Mouse (Mus musculus): ENCODE data around the gene Smad3.

Smad3 gene

GRCm38 (mm10) chr9:63745821-63746632 is 11.8 kb downstream of the Smad3 start:
- DNase-seq (ENCODE audit: low spot score), result no peak

DNA sequence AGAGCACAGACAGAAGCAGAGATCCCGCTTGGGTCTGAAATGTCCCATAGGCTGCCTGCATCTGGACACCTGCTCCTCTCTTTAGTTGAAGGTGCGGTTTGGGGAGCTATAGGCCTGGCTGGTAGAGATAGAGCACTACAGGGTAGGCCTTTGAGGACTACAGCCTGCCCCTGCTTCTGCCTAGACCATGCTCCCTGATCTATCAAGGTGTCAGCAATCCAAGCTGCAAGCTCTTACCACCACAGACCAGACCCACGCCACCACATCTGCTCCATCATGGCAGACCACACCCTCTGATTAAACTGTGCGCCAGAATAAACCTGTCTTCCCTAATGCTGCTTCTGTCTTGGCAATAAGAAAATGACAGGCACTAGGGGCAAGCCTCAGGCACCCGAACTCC is 13.2 kb downstream of the Smad3 start:
- no peak for DNase-seq (ENCODE audit: low spot score)

DNA sequence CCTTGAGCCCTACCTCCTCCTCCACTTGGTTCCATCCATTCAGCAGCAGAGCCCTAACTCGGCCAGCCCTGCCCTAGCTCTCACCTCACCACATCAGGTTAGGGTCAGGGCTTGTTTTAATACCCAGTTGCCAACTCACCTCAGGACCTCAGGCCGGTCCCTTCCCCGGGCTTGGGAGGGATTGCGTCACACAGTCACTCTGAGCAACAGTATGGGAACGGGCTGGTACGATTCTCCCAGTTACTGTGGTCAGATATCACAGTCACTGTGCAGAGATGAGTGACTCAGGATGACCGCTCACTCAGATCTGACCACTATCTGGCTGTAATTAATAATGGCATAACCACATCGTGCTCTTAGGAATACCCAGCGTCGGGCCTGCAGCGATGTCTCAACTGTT is 14.0 kb downstream of the Smad3 start:
- no peak for DNase-seq (ENCODE audit: low spot score)

- DNase-seq (ENCODE audit: low spot score), result no peak
These were observed 14.7 kb downstream of the Smad3 start for GRCm38 (mm10) chr9:63742887-63743660.

DNA sequence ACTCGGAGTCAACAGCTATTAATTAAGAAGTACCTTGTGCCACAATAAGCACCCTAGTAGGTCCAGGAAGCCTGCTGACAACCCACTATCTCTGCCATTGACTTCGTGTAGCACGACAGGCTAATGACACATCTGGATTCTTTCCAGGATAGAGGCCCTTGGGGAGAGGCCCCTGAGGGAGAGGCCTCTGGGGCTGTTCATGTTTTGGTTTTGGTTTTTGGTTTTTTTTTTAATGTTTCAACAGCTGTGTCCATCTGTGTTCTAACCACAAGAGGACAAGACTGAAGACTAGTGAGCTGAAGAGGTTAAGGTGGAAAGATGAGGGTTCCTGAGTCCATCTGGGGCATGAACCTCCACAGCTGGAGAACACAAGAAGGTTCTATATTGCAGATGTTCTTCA is 15.5 kb downstream of the Smad3 start:
- DNase-seq (ENCODE audit: low spot score), result no peak

DNA sequence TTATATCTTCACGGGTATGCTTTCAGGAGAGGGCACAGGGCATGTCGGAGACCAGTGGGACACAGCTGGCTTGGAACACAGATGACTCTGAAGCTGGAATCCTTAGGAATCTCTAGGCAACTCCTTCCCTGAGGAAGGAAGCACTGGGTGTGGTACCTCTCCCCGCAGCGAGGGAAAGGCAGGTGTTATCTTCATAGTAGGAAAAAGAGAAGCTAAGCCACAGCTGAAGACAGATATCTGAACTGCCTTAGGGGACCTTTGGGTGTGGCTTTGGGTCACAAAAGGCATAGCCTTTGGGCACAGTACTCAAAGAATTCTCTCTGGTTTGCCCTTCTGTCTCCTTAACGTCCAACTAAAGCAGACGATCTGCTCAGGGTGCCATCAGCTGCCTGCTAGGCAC is 16.0 kb downstream of the Smad3 start:
- no peak for DNase-seq (ENCODE audit: low spot score)

DNA sequence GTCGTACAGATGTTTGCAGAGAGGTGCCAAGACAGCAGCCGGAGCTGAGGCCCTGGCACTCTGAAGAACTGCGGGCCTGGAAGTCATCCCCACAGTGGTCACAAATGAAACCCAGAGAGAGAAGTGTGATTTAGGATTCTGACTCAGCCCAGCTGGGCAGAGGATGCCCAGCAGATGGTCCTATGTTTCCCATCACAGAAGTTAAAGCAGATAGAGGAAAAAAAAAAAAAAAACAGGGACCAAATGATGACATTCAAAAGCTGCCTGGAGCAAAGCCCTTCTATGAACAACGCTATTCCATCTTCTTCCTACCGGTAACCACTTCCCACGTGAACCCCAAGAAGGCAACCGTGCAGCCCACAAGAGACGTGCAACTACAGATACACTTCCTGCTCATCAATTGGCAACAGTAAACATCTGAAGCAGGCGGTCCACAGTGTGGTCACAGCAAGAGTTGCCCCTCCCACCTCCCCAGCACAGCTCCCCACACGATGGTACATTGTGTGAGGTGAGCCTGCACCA is 17.4 kb downstream of the Smad3 start:
- DNase-seq (ENCODE audit: low spot score), result no peak

GRCm38 (mm10) chr9:63738830-63739229 is 19.0 kb downstream of the Smad3 start:
- DNase-seq (ENCODE audit: low spot score), result no peak

DNA sequence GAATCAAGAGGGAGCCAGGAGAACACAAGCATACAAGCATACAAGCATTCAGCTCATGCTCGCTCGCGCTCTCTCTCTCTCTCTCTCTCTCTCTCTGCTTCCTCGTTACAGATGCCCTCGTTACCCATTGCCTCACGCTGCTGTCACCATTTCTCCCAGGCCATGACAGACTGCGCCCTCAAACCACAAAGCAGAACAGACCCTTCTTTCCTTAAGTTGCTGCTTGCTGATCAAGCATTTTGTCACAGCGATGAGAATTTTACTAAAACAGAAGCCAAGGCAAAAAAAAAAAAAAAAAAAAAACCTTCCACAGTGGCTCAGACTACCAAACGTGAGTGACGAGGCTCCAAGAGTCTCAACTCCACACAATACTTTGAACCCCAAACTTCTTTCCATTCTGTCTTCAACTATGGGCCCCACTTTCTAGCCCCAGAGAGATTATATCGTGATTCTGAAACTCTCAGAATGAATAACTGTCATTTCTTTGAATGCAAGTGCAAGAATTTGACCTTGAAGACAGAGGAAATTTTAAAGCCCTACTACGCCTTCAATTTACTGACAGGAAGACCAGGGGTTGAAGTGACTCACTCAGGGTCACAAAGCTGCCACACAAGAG is 19.6 kb downstream of the Smad3 start:
- DNase-seq (ENCODE audit: low spot score), result no peak

DNA sequence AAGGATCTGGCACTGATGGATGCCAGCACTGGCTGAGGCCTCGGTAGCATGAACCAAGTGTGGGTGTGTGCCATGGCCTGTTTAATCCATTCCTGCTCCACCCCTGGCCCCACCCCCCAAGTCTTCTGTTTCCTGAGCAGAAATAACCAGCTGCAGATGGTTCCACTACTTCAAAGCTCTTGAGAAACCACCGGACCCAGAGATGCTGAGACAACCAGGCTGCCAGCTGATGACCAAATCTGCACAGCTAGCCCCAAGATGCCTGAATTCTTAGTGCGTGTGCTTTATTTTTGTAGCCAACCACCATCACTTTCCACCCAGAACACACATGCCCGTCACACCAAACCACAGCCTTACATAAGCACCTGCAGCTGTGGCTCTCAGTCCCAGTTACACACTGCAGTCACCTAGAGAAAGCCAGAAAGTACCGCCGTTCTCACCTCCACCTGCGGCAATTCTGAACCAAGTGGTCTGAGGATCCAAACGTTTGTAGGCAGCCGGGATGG is 20.3 kb downstream of the Smad3 start:
- DNase-seq (ENCODE audit: low spot score), result no peak

GRCm38 (mm10) chr9:63734261-63734660 is 23.5 kb downstream of the Smad3 start:
- DNase-seq (ENCODE audit: low spot score), result no peak

GRCm38 (mm10) chr9:63732700-63733099 is 25.1 kb downstream of the Smad3 start:
- DNase-seq (ENCODE audit: low spot score), result no peak

DNA sequence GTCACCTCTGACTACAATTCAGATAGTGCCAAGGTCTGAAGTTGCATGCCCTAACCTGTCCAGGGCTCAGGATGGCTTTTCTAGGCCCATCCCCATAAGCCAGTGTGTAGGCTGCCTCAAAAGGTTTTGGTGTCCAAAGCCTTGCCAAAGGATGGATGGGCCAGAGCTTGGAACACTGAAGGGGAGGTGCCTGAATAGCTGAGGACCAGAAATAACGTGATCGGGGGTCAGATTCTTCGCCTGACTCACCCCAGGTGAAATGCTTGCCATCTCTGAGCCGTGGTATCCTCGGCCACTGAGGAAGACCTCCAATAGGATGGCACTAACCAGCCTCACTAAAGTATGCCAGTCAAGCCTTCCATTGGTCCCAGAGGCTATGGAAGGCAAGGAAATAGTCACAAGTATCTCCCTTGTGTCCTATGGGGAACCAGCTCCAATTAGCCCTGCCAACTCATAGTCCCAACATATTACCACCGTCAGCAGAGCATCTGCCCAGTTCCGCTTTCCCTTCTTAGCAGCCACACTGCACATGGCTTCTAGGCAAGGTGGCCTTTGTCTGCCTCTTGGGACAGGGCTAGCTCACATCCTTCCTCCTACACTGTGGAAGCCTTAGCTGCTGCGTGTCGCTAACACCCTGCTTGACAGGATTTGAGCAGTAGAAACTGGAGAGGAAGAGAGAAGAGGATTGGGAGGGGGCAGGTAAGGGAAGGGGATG is 26.5 kb downstream of the Smad3 start:
- no peak for DNase-seq (ENCODE audit: low spot score)

DNA sequence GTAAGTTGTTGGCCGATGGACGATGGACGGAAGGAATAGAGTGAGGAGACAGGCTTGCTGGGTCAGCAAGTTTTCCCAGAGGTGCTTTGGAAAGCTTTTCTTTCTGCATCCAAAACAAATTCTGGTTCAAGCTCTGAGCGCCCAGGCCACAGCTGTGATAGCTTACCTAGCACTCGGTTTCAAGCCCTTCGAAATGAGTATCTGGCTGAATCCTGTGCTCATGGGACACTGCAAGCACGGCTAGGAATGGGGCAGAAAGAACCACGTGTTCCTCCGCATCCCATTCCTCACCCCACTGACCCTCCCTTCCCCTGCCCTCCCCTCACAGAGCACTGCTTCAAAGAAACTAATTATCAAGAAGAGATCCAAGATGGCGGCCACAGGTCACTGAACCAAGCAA is 28.8 kb downstream of the Smad3 start:
- DNase-seq (ENCODE audit: low spot score), result no peak

GRCm38 (mm10) chr9:63727070-63727469 is 30.7 kb downstream of the Smad3 start:
- DNase-seq (ENCODE audit: low spot score), result no peak

GRCm38 (mm10) chr9:63726088-63727010 is 31.4 kb downstream of the Smad3 start:
- DNase-seq (ENCODE audit: low spot score), result no peak

DNA sequence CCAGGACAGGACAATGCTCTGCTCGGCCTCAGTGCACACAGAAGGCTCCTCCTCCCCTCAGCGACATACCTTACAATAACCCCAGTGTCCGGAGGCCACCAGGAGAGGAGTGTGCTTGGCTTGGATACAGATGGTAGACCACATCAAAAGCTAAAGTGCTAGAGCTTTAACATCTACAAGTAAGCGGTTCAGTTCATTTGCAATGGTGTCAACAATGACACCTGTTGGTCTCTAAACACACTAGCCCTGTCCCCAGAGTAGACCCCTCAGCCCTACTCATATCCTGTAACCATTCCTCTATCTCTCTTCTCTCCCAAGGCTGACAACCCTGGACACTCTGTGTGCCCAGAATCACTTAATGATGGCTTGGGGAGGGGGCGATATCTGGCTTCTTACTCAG is 33.0 kb downstream of the Smad3 start:
- DNase-seq (ENCODE audit: low spot score), result no peak

GRCm38 (mm10) chr9:63722918-63723317 is 34.9 kb downstream of the Smad3 start:
- DNase-seq (ENCODE audit: low spot score), result no peak

DNA sequence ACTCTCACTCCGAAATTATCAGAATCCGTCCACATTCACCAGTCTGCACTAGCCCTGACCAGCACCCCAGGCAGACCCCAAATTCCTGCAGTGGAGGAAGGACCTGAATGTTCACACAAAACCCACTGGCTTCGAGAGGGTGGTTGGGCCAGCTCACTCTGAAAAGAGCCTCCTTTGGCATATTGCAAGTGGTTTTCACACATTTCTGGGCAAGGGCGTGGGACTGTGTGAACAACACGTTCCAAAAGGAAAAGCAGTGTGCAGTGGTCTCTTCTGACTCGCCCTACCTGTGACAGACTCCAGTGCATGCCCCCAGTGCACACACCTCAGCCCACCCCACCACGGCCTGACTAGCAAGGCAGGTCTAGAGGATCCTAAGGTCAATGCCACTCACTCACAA is 35.4 kb downstream of the Smad3 start:
- no peak for DNase-seq (ENCODE audit: low spot score)

GRCm38 (mm10) chr9:63721573-63722275 is 36.1 kb downstream of the Smad3 start:
- no peak for DNase-seq (ENCODE audit: low spot score)

Data from urinary bladder, postnatal 25 days (tissue).